Mouse (Mus musculus) hindbrain, embryonic 13.5 days (tissue): ENCODE data around the gene Cox14. TPM values are rescaled to one million over a fixed set of nuclear protein-coding genes. Genes with fewer than 3 reads are reported as not detected.
"Not testable (repeated sequence)": the region's sequence is repeated elsewhere in the genome, so short reads cannot be mapped to it uniquely, and the experiment has no call there.

Experiments
- ATAC-seq: fragments of 200-750 bp; cut with Nextera tagmentation; 2 replicates; pipeline ENCODE4 v1.8.0; 2017; ENCODE audit warnings: moderate TSS enrichment; ENCODE audit not compliant: low FRiP score
- H3K27ac ChIP-seq: fragments of 300-500 bp; sonication (generic); 2 replicates; pipeline ENCODE4 v1.5.1; 2015; ENCODE audit warnings: inconsistent platforms, mild to moderate bottlenecking, moderate library complexity
- H3K27me3 ChIP-seq: fragments of 300-500 bp; sonication (generic); 2 replicates; pipeline ENCODE4 v1.6.1; 2015; ENCODE audit warnings: mild to moderate bottlenecking, inconsistent platforms
- H3K36me3 ChIP-seq: fragments of 300-500 bp; sonication (generic); 2 replicates; pipeline ENCODE4 v1.6.1; 2015; ENCODE audit warnings: mild to moderate bottlenecking, inconsistent platforms
- H3K4me1 ChIP-seq: fragments of 300-500 bp; sonication (generic); replicated peaks from 2 replicates; pipeline ENCODE4 v1.6.1; 2015; ENCODE audit warnings: inconsistent platforms
- H3K4me2 ChIP-seq: fragments of 300-500 bp; sonication (generic); 2 replicates; pipeline ENCODE4 v1.6.1; 2015; ENCODE audit warnings: inconsistent platforms, mild to moderate bottlenecking, moderate library complexity
- H3K4me3 ChIP-seq: fragments of 300-500 bp; sonication (generic); 2 replicates; pipeline ENCODE4 v1.5.1; 2015; ENCODE audit warnings: mild to moderate bottlenecking, inconsistent platforms
- H3K9ac ChIP-seq: fragments of 300-500 bp; sonication (generic); 2 replicates; pipeline ENCODE4 v1.6.1; 2015; ENCODE audit warnings: mild to moderate bottlenecking, inconsistent platforms
- H3K9me3 ChIP-seq: fragments of 300-500 bp; sonication (generic); 2 replicates; pipeline ENCODE4 v1.6.1; 2016; ENCODE audit warnings: inconsistent platforms
- whole genome bisulfite sequencing: fragments of 180-500 bp; shearing (Covaris S2); methylation state at CpG from one replicate; pipeline ENCODE4 v1.1.7; 2015; 5-methylcytosine and 5-hydroxymethylcytosine counted together
- polyA plus RNA-seq: library from polyadenylated mRNA; unstranded; fragments of >200 nt; fragmentation: Nextera tagmentation; extraction: Ambion mirVana; gene quantifications from 2 replicates; pipeline ENCODE4 v1.2.1, GENCODE M21; 2015

Gene Cox14
- polyA plus RNA-seq, 1 experiment from 2014 or later: 174 TPM

DNA sequence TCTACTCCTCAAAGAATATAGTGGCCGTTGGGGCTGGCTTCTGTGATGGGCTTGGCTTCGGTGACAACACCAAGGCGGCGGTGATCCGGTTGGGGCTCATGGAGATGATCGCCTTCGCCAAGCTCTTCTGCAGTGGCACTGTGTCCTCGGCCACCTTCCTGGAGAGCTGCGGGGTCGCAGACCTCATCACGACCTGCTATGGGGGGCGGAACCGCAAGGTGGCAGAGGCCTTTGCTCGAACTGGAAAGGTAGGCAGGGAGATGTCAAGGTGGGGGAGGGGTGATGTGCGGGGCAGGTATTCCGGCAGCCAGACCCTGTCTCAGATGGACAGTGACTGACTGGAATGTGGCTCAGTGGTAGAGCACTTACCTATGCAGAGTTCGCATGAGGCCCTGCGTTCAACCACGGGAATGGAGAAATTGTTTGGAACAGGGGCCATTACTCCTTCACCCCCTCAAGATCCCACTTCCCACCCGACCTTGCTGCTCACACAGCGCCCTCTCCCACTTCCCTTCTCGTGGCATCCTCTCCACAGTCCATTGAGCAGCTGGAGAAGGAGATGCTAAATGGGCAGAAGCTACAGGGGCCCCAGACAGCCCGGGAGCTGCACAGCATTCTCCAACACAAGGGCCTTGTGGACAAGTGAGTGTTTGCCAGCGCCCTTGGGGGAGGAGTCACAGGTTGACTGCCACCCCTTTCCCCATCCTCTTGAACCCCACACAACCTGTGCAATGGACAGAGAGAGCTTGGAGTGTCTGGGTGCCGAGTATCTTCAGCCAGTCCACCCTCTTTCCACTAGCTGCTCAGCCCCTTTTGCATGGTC lies 3.3 kb upstream of the Cox14 start:
- ATAC-seq: no peak
- Histone ChIP-seq H3K4me1 (peaks cover 49% of the 10 kb centered on the region), H3K27me3 (no peaks in the 10 kb centered on the region), H3K4me3 (no peak overlapping the region), H3K9me3 (no peaks in the 10 kb centered on the region), H3K27ac (no peak overlapping the region), H3K9ac (no peak overlapping the region), H3K4me2 (no peak overlapping the region), H3K36me3 (peaks cover 50% of the 10 kb centered on the region)
- 85% methylated on average over 25 of the region's 25 CpGs for WGBS

GRCm38 (mm10) chr15:99723120-99723514 lies 2.3 kb upstream of the Cox14 start:
- peaks cover 40% of the 10 kb centered on the region for H3K4me1 ChIP-seq
- H3K27ac ChIP-seq: peak overlapping the region; percentile 82
- WGBS: 49% methylated on average over 10 of the region's 10 CpGs
- no peak overlapping the region for H3K4me2 ChIP-seq
- peaks cover 58% of the 10 kb centered on the region for H3K36me3 ChIP-seq
- no peaks in the 10 kb centered on the region for H3K27me3 ChIP-seq
- no peak for ATAC-seq
- H3K9ac ChIP-seq: 0 out of 2 replicates have a peak overlapping the region, but pooled peaks have one; percentile 35
- H3K9me3 ChIP-seq: no peaks in the 10 kb centered on the region
- no peak overlapping the region for H3K4me3 ChIP-seq

GRCm38 (mm10) chr15:99723515-99724291 lies 1.7 kb upstream of the Cox14 start:
- Histone ChIP-seq H3K4me2 (0 out of 2 replicates have a peak overlapping the region, but pooled peaks have one; percentile 17), H3K36me3 (peaks cover 58% of the 10 kb centered on the region), H3K4me3 (peak overlapping the region; percentile 97; the same call in 1 of the 2 replicates), H3K27me3 (no peaks in the 10 kb centered on the region), H3K9ac (peak overlapping the region; percentile 49), H3K27ac (peak overlapping the region; percentile 82), H3K4me1 (peaks cover 36% of the 10 kb centered on the region), H3K9me3 (no peaks in the 10 kb centered on the region)
- WGBS: 13% methylated on average over 11 of the region's 11 CpGs
- no peak for ATAC-seq

DNA sequence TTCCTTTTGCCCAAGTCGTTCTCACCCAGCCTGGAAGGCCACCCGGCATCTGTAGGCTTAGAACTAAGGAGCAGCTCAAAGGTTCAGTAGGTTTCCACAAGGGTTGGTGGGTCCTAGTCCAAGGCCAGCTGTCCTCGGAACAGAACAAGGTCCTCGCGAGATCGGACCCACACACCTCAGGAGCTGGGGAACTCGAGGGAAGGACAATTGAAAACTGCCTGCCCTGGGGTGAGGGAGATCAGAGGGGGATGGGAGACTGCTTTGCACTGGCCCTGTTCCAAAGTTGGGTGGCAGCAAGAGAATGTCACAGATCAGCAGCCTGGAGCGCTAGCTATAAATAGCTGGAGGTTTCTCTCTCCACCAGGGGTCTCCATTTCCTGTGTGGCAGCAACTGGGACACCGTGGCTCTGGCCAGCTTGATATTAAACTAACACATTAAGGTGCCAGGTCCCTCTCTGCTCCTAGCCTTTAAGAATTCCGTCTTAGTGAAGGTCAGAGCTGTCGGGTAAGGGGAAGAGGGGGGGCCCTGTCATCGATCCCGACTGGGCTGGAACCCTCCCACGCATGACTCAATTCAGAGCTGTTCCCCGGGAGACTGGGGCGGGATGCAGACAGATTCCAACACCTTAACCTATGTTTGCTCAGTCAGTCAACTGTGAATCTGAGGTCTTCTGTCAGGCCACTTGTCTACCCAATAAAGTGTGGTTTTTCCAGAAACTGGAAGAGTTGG lies 961 bp upstream of the Cox14 start:
- peak overlapping the region; percentile 82 for H3K27ac ChIP-seq
- H3K4me2 ChIP-seq: peak overlapping the region; percentile 59
- H3K9ac ChIP-seq: peak overlapping the region; percentile 62
- H3K4me3 ChIP-seq: peak overlapping the region; percentile 97
- H3K9me3 ChIP-seq: no peaks in the 10 kb centered on the region
- H3K36me3 ChIP-seq: peaks cover 61% of the 10 kb centered on the region
- WGBS: 11% methylated on average over 16 of the region's 16 CpGs
- peak; percentile 22 for ATAC-seq
- peaks cover 36% of the 10 kb centered on the region for H3K4me1 ChIP-seq
- H3K27me3 ChIP-seq: no peaks in the 10 kb centered on the region

DNA sequence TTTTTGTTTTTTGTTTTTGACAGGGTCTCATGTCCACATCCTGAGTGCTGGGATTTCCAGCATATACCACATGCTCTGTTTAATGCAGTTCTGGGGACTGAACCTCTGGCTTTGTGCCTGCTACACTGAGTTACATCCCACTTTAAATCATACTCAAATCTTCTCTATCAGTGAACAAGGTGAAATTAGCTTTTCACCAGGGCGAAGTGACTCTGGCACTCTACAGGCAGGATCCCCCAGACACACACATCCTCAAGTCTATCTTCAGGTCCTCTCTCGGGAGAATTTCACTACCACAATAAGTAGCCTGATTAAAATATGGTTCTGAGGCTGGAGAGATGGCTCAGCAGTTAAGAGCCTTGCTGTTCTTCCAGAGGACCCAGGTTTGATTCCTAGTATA lies 1.1 kb downstream of the Cox14 start:
- WGBS: 81% methylated on average over 2 of the region's 2 CpGs
- no peak for ATAC-seq
- Histone ChIP-seq H3K9me3 (no peaks in the 10 kb centered on the region), H3K4me3 (peak overlapping the region; percentile 97), H3K27ac (no peak overlapping the region), H3K36me3 (peaks cover 54% of the 10 kb centered on the region), H3K4me1 (peaks cover 36% of the 10 kb centered on the region), H3K9ac (peak overlapping the region; percentile 96), H3K4me2 (peak overlapping the region; percentile 81), H3K27me3 (no peaks in the 10 kb centered on the region)

DNA sequence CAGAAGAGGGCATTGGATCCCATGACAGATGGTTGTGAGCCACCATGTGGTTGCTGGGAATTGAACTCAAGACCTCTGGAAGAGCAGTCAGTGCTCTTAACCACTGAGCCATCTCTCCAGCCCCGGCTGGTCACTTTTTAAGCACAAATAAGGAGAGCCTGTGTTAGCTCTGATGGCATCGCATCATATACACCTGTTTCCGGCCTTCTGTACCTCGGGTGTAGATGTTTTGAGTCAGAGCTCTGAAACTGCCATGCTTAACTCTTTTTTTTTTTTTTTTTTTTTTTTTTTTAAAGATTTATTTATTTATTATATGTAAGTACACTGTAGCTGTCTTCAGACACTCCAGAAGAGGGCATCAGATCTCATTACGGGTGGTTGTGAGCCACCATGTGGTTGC lies 1.6 kb downstream of the Cox14 start:
- H3K27ac ChIP-seq, H3K4me2 ChIP-seq, H3K9me3 ChIP-seq, H3K4me3 ChIP-seq, H3K9ac ChIP-seq, ATAC-seq, H3K27me3 ChIP-seq: not testable (repeated sequence)
- WGBS: 91% methylated on average over 4 of the region's 5 CpGs
- Histone ChIP-seq H3K4me1 (peaks cover 36% of the 10 kb centered on the region), H3K36me3 (peaks cover 51% of the 10 kb centered on the region)

DNA sequence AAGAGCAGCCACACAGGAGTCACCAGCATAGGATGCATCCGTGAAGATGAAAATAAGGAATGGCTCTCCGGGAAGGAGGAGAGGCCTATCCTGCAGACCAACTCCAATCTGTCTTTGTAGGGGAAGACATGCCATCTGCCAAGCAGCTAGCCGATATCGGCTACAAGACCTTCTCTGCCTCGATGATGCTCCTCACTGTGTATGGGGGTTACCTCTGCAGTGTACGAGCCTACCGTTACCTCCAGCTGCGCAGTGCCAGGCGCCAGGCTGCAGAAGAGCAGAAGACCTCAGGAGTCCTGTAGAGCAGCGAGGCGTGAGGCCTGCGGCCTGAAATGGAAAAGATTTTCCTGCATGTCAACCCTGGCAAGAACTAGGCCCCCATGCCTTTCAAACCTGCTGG lies 2.1 kb downstream of the Cox14 start:
- Histone ChIP-seq H3K27me3 (no peaks in the 10 kb centered on the region), H3K36me3 (peaks cover 47% of the 10 kb centered on the region)
- no peak for ATAC-seq

GRCm38 (mm10) chr15:99728211-99728610 lies 2.8 kb downstream of the Cox14 start:
- H3K9ac ChIP-seq: no peak overlapping the region
- no peaks in the 10 kb centered on the region for H3K27me3 ChIP-seq
- H3K4me1 ChIP-seq: peaks cover 31% of the 10 kb centered on the region
- ATAC-seq: no peak
- H3K27ac ChIP-seq: no peak overlapping the region
- peaks cover 46% of the 10 kb centered on the region for H3K36me3 ChIP-seq
- no peak overlapping the region for H3K4me3 ChIP-seq
- WGBS: 98% methylated on average over 5 of the region's 5 CpGs
- no peak overlapping the region for H3K4me2 ChIP-seq
- no peaks in the 10 kb centered on the region for H3K9me3 ChIP-seq

More for the DNA sequence above, 2.1 kb downstream of the Cox14 start:
- no peak overlapping the region for H3K27ac ChIP-seq
- H3K9me3 ChIP-seq: no peaks in the 10 kb centered on the region
- peaks cover 36% of the 10 kb centered on the region for H3K4me1 ChIP-seq
- no peak overlapping the region for H3K9ac ChIP-seq
- WGBS: 97% methylated on average over 12 of the region's 12 CpGs
- H3K4me2 ChIP-seq: no peak overlapping the region
- no peak overlapping the region for H3K4me3 ChIP-seq

DNA sequence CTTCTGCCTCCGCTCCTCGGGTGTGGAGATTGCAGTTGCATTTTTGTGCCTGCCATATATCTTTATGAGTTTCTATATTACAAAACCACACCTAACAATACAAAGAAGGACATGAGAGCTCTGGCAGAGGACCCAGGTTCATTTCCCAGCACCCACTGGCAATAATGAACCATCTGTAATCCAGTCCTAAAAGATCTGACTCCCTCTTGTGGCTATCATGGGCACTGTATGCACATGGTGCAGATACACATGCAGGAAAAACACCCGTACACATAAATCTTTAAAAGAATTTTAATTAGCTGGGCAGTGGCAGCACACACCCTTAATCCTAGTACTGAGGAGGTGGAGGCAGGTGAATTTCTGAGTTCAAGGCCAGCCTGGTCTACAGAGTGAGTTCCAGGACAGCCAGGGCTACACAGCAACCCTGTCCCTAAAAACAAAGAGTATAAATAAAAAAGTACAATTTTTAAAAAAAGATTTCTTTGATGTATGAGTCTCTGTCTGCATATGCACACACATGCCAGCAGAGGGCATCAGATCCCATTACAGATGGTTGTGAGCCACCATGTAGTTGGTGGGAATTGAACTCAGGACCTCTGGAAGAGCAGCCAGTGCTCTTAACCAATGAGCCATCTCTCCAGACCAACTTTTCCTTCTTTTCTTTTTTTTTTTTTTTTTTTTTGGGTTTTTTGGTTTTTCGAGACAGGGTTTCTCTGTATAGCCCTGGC lies 3.8 kb downstream of the Cox14 start:
- peaks cover 21% of the 10 kb centered on the region for H3K4me1 ChIP-seq
- no peak overlapping the region for H3K4me3 ChIP-seq
- H3K36me3 ChIP-seq: peaks cover 48% of the 10 kb centered on the region
- H3K9ac ChIP-seq: no peak overlapping the region
- no peak overlapping the region for H3K27ac ChIP-seq
- no peaks in the 10 kb centered on the region for H3K27me3 ChIP-seq
- WGBS: 97% methylated on average over 4 of the region's 4 CpGs
- no peak for ATAC-seq
- H3K9me3 ChIP-seq: no peaks in the 10 kb centered on the region
- H3K4me2 ChIP-seq: no peak overlapping the region

GRCm38 (mm10) chr15:99731167-99731566 lies 5.7 kb downstream of the Cox14 start:
- no peak for ATAC-seq
- 100% methylated on average over 2 of the region's 2 CpGs for WGBS
- no peaks in the 10 kb centered on the region for H3K9me3 ChIP-seq

GRCm38 (mm10) chr15:99731678-99732077 lies 6.3 kb downstream of the Cox14 start:
- Histone ChIP-seq H3K27ac (no peak overlapping the region), H3K4me1 (peaks cover 4% of the 10 kb centered on the region), H3K4me2 (no peak overlapping the region), H3K9me3 (no peaks in the 10 kb centered on the region), H3K27me3 (no peaks in the 10 kb centered on the region), H3K9ac (no peak overlapping the region), H3K36me3 (peaks cover 72% of the 10 kb centered on the region), H3K4me3 (no peak overlapping the region)
- ATAC-seq: no peak
- WGBS: 89% methylated on average over 3 of the region's 3 CpGs

More at GRCm38 (mm10) chr15:99731167-99731566, 5.7 kb downstream of the Cox14 start:
- Histone ChIP-seq H3K4me3 (no peak overlapping the region), H3K27me3 (no peaks in the 10 kb centered on the region), H3K4me1 (peaks cover 9% of the 10 kb centered on the region), H3K4me2 (no peak overlapping the region), H3K9ac (no peak overlapping the region), H3K27ac (no peak overlapping the region), H3K36me3 (peaks cover 66% of the 10 kb centered on the region)
